Mouse (Mus musculus) cortical plate, adult 2 months (tissue): ENCODE data around the gene Mnd1. TPM values are rescaled to one million over a fixed set of nuclear protein-coding genes. Genes with fewer than 3 reads are reported as not detected.
A peak's percentile ranks its signal among the peaks of the same experiment; 100 is the strongest.

Experiments used
- H3K27ac ChIP-seq: fragments of 200-500 bp; 2 replicates; pipeline ENCODE4 v1.5.1; 2012; ENCODE audit warnings: low read length, control low read depth, inconsistent platforms; ENCODE audit not compliant: insufficient read depth
- H3K4me1 ChIP-seq: fragments of 200-500 bp; 2 replicates; pipeline ENCODE4 v1.6.1; 2011; ENCODE audit warnings: low read length; ENCODE audit not compliant: control insufficient read depth, insufficient read depth
- H3K4me3 ChIP-seq: fragments of 200-500 bp; 2 replicates; pipeline ENCODE4 v1.5.1; 2011; ENCODE audit warnings: mild to moderate bottlenecking, low read length, control low read depth; ENCODE audit not compliant: insufficient read depth
- CTCF ChIP-seq: fragments of 200-500 bp; IDR thresholded peaks from 2 replicates; pipeline ENCODE4 v1.5.1; 2011; ENCODE audit warnings: mild to moderate bottlenecking, control low read depth, low read length; ENCODE audit not compliant: insufficient read depth; ENCODE audit errors: extremely low read depth
- POLR2A ChIP-seq: fragments of 200-500 bp; IDR thresholded peaks from 2 replicates; pipeline ENCODE4 v1.6.1; 2011; ENCODE audit warnings: mild to moderate bottlenecking, low read length, control low read depth; ENCODE audit not compliant: insufficient read depth; ENCODE audit errors: extremely low read depth
- polyA plus RNA-seq: library from polyadenylated mRNA; depleted of rRNA; stranded (reverse); fragments of >200 nt; gene quantifications from 2 replicates; pipeline ENCODE4 v1.2.3, GENCODE M21; 2012

Mnd1 gene
- polyA plus RNA-seq, 1 experiment, result 0.94 TPM

DNA sequence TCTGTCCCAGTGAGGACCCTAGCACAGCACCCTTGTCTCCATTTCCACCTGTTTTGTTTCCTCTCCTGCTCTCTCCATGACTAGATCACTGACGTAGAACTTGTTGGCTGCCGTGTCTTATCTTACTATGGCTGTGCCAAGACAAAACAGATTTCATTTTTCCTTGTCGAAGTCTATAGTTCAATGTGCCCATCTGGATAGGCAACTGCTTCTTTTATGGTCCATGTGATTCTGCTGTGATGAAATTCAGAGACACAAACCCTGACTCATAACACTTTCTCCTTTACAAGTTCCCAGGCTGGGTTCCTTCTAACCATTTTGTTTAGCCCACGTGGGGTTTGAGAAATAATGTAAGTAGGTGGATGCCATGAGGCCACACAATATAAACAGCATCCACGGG lies 10.5 kb upstream of the Mnd1 start:
- Histone ChIP-seq H3K4me3 (no peak overlapping the region), H3K4me1 (no peaks in the 10 kb centered on the region), H3K27ac (0 out of 2 replicates have a peak overlapping the region, but pooled peaks have one; percentile 31)
- TF ChIP-seq POLR2A (no peak), CTCF (no peak)

DNA sequence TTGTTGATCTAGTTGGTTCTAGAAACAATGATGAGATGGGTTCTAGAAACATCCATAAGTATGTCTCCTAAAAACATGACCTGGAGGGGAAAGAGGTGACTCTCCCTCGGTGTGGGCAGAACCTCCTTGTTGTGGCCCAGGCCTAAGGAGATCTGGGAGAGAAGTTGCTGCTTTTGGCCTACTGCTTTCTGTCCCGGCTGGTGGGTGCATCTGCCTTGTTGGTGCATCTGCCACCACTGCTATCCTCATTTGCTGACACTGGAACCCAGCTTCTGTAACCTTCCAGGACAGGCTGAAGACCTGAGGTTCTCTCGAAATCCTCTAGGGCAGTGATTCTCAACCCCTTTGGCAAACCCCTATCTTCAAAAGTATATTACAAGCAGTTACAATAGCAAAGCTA lies 9.8 kb upstream of the Mnd1 start:
- Histone ChIP-seq H3K4me3 (no peak overlapping the region), H3K27ac (no peak overlapping the region), H3K4me1 (no peaks in the 10 kb centered on the region)
- TF ChIP-seq CTCF, result no peak
- no peak for TF ChIP-seq POLR2A

DNA sequence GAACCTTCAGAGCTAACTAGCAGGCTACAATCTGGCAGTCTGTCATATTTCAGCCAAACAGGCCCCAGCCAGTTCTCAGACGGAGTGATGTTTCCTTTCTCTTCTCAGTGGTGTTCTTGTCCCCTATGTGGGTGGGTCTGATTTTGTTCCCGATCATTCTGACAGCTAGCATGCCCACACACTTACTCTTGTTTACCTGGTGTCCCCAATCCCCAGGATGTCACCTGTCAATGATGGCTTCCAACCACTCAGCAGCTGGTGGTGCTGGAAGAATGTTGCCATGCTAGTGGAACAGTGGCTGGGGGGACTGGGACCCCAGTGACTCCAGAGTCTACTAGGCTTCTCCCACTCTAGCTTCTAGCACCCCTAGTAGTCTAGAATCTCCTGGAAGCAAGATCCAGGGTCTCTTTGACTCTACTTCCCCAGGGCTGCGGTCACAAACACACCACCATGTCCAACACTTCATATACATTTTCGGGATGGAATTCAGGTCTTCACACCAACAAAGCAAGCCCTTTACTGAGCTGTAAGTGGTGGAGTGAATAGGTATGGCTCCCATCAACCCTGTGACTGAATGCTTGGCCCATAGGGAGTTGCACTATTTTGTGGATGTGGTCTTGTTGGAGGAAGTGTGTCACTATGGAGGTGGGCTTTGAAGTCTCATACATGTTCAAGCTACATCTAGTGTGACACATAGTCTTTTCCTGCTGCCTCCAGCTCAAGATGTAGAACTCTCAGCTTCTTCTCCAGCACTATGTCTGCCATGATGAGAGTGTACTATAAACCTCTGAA lies 2.2 kb upstream of the Mnd1 start:
- TF ChIP-seq CTCF (no peak), POLR2A (no peak)
- no peaks in the 10 kb centered on the region for H3K4me1 ChIP-seq
- no peak overlapping the region for H3K27ac ChIP-seq
- H3K4me3 ChIP-seq, result no peak overlapping the region

DNA sequence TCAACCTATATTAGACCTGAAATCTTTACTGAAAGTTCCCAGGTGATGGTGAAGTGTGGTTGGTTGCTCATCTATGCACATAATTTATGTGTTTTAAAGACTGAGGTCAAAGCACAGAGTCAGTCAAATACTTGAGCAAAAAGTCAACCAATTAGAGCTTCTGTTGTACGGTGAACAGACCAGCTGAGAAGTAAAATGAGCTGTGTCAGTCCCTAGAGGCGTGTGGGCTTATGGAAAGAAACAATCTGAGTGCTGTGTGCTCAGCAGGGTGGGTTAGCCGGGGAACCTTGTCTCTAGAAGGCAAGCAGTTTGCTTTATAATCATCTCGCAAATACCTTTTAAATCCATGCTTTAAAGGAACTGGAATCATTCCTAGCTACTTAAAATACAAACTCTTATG lies 1.4 kb upstream of the Mnd1 start:
- TF ChIP-seq CTCF (no peak), POLR2A (no peak)
- Histone ChIP-seq H3K27ac (no peak overlapping the region), H3K4me1 (no peaks in the 10 kb centered on the region), H3K4me3 (no peak overlapping the region)

DNA sequence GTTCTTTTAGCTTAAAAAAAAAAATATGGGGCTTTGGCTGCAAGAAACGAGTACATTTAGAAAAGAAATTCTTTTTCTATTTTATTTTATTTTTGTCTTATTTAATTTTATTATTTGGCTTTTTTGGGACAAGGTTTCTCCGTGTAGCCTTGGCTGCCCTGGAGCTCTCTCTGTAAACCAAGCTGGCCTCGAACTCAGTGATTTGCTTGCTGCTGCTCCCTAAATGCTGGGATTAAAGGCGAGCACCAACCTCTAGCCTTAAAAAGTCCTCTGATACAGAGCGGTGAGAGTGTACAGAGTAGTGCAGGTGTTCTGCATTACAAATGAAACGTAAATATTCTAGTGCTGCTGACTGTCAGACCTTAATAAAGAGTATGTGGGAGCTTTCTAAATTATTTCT lies 519 bp upstream of the Mnd1 start:
- Histone ChIP-seq H3K4me3 (peak overlapping the region; percentile 4; the same call in 1 of the 2 replicates), H3K27ac (no peak overlapping the region)
- no peak for TF ChIP-seq POLR2A
- no peak for TF ChIP-seq CTCF

DNA sequence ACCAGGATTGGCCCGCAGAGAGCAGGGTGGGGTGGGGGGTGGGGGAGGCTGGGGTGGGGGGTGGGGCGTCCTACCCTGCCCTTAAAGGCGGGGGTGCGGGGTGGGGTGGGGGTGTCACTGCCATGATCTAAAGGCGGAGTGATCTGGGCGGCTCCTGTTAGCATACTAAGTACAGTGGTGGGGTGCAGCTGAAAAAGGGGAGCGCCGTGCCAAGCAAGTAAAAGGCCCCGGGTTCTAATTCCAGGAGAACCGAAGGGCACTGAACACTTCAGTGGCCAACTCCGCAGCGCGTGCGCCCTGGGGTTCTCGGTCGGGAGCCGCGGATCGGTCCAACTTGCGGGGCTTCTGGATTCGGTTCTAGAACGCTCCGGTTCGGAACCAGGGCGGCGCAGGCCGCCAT lies 440 bp downstream of the Mnd1 start:
- Histone ChIP-seq H3K27ac (no peak overlapping the region), H3K4me3 (peak overlapping the region; percentile 4; the same call in 1 of the 2 replicates), H3K4me1 (no peaks in the 10 kb centered on the region)
- TF ChIP-seq CTCF (no peak), POLR2A (no peak)

More for the DNA sequence above, 519 bp upstream of the Mnd1 start:
- H3K4me1 ChIP-seq, result no peaks in the 10 kb centered on the region

DNA sequence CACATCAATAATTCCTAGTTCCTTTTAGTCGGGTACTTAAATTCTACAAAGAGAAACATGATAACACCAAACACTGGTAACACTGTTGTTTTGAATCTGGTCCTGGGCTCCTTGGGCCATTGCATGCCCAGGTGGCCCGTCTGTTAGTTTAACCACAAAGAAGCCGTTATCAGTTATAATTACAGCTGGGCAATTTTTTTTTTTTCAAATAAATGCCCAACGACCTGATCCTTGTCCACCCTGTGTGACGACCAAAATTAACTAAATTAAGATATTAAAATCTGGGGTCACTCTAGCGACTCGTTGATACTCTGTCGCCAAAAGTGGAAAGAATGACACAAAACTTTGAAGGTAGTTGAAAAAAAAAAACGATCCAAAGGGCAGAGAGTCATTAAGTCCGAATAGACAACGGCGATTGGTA lies 855 bp downstream of the Mnd1 start:
- Histone ChIP-seq H3K4me3 (no peak overlapping the region), H3K27ac (no peak overlapping the region), H3K4me1 (no peaks in the 10 kb centered on the region)
- TF ChIP-seq POLR2A, result no peak
- no peak for TF ChIP-seq CTCF

DNA sequence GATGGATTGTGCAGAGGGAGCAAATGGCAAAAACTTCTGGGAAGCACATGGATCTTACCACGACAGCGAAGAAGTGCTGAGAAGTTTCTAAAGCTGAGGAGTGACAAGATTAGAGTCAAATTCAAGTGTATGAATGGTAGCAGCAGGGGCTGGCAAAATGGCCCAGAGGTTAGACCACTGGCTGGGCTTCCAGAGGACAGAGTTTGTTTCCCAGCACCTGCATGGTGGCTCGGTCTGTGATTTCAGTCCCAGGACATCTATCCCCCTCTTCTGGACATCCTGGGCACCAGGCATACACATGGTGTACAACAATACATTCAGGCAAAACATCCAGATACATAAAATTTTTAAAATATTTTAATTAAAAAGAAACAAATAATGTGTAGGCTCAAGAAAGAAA lies 5.8 kb downstream of the Mnd1 start:
- no peak overlapping the region for H3K4me3 ChIP-seq
- no peak for TF ChIP-seq CTCF
- TF ChIP-seq POLR2A, result no peak
- H3K27ac ChIP-seq, result no peak overlapping the region
- no peaks in the 10 kb centered on the region for H3K4me1 ChIP-seq

DNA sequence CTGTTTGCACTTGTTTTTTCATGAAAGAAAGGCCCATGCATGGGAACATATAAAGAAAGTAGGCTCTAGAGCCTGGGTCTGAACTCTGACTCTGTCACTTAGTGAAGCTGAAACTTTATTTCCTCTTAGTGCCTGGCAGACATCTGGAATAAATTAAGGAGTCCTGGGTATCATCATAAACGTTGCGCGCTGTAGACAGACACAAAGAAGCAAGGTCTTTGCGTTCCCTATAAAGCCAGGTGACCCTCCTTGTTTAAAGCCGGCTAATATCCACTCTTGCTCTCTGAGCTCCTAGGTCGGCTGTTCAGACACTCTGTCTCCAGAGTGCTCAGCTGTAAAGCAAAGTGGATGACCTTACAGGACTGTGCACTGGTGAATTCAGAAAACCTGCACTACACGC lies 14.6 kb downstream of the Mnd1 start:
- Histone ChIP-seq H3K27ac (no peak overlapping the region), H3K4me1 (no peaks in the 10 kb centered on the region), H3K4me3 (no peak overlapping the region)
- TF ChIP-seq CTCF (no peak), POLR2A (no peak)

DNA sequence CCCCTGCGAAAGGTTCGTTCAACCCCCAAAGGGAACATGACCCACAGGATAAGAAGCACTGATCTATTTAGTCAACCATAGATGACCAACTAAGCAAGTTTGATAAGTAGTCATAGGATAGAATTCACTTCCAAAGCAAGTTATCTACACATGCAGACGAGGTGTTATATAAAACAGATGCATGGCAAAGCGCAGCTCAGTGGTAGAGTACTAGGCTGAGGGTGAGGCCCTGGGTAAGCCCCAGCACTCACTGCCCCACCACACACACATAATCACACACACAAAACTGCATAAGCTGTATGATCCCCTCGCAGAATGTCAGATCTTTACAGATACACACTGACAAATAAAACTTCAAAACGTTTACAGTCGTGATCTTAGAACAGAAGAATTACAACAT lies 19.1 kb downstream of the Mnd1 start:
- no peak for TF ChIP-seq POLR2A

More for the DNA sequence above, 19.1 kb downstream of the Mnd1 start:
- Histone ChIP-seq H3K27ac (no peak overlapping the region), H3K4me1 (no peaks in the 10 kb centered on the region), H3K4me3 (no peak overlapping the region)
